Comparison of ENCODE assay signal across 8 mouse cellular contexts in genomic region chr11:88046944-88047794, GRCm38 (mm10). TPM values are rescaled to one million over a fixed set of nuclear protein-coding genes. Genes with fewer than 3 reads are reported as not detected.
DNase-seq lines count a peak whose midpoint lies in the region; ATAC-seq lines count a peak whose summit lies in the region.

Srsf1 (plus strand) TSS chr11:88047373.

- intact Hi-C loops in heart, postnatal 14 days (cut with DNase I), result loop anchor here (2.0 kb wide), 2 partner anchors 60 to 72 kb away; partner anchors contain the start of gene Dynll2

- peaks cover 27% of the 10 kb centered on the region for H3K4me1 ChIP-seq in forebrain, embryonic 14.5 days (ENCODE audit: control insufficient read depth, insufficient read depth, low read length)
- H3K4me1 ChIP-seq in neural tube, embryonic 15.5 days, result peaks cover 35% of the 10 kb centered on the region

- peak; percentile 95 for ATAC-seq in forebrain, embryonic 14.5 days
- ATAC-seq in neural tube, embryonic 15.5 days (ENCODE audit: low FRiP score), result peak; percentile 92

- H3K4me2 ChIP-seq in forebrain, embryonic 14.5 days (ENCODE audit: low read length), result peak within 1 kb of the TSS; percentile 77
- H3K4me2 ChIP-seq in neural tube, embryonic 15.5 days, result peak within 1 kb of the TSS; percentile 64

- peaks cover 23% of the 10 kb centered on the region for H3K36me3 ChIP-seq in forebrain, embryonic 14.5 days (ENCODE audit: control insufficient read depth, insufficient read depth, low read length)
- H3K36me3 ChIP-seq in neural tube, embryonic 15.5 days, result peaks cover 11% of the 10 kb centered on the region

- H3K27me3 ChIP-seq in forebrain, embryonic 14.5 days (replicated peaks; ENCODE audit: control insufficient read depth, insufficient read depth, low read length), result no peaks in the 10 kb centered on the region
- no peaks in the 10 kb centered on the region for H3K27me3 ChIP-seq in neural tube, embryonic 15.5 days (replicated peaks)

- H3K4me3 ChIP-seq in forebrain, embryonic 14.5 days (ENCODE audit: low read depth, low read length), result peak within 1 kb of the TSS; percentile 98
- peak within 1 kb of the TSS; percentile 72 for H3K4me3 ChIP-seq in neural tube, embryonic 15.5 days (replicated peaks)

- peak; percentile 98 for DNase-seq in ES-CJ7 (ENCODE audit: low read depth, low spot score)
- peak; percentile 98 for DNase-seq in cerebellum, adult 11 months
- DNase-seq in forebrain, embryonic 14.5 days (ENCODE audit: low spot score), result peak; percentile 100
- peak; percentile 98 to 99 for DNase-seq in heart, postnatal 14 days
- DNase-seq in layer of hippocampus, adult 11-12 months (ENCODE audit: low spot score), result peak; percentile 97
- peak; percentile 97 to 98 for DNase-seq in lung, adult 18-20 months
- peak; percentile 99 for DNase-seq in testis, postnatal 14 days (ENCODE audit: low spot score)

- H3K9ac ChIP-seq in forebrain, embryonic 14.5 days (ENCODE audit: low read length), result peak within 1 kb of the TSS; percentile 99
- H3K9ac ChIP-seq in neural tube, embryonic 15.5 days (replicated peaks), result peak within 1 kb of the TSS; percentile 99

- under 1% methylated on average over 60 of the region's 60 CpGs for WGBS in forebrain, embryonic 14.5 days
- WGBS in neural tube, embryonic 15.5 days, result under 1% methylated on average over 58 of the region's 60 CpGs

- peak within 1 kb of the TSS; percentile 99 for H3K27ac ChIP-seq in forebrain, embryonic 14.5 days (ENCODE audit: low read depth, low read length)
- H3K27ac ChIP-seq in neural tube, embryonic 15.5 days (replicated peaks), result peak within 1 kb of the TSS; percentile 99

- H3K9me3 ChIP-seq in forebrain, embryonic 14.5 days (replicated peaks; ENCODE audit: control insufficient read depth, low read length), result no peaks in the 10 kb centered on the region
- no peaks in the 10 kb centered on the region for H3K9me3 ChIP-seq in neural tube, embryonic 15.5 days (replicated peaks)

RNA-seq across cellular contexts. Expression of gene Srsf1, which starts in this region (rescaled TPM):
- polyA plus RNA-seq in forebrain, embryonic 14.5 days (2014; fragmentation: Nextera tagmentation; extraction: Ambion mirVana), result 340 and 348 TPM in 2 replicates
- total RNA-seq in heart, postnatal 14 days (2021), result 100 to 1,000 TPM; 118 to 131 TPM
- 183 and 211 TPM in 2 replicates for polyA plus RNA-seq in neural tube, embryonic 15.5 days (2015; fragmentation: Nextera tagmentation; extraction: Ambion mirVana)

Comparison
In these comparisons a context has a peak if more than half of its experiments do, and no peak if none do; other contexts are left out.
1. Peak in every context shown above with its lines: DNase-seq, ATAC-seq, H3K4me3 ChIP-seq and H3K27ac ChIP-seq.